Mouse (Mus musculus): ENCODE measurements at regions not wholly inside any gene's neighbourhood (a gene's known extent, or its start where the extent isn't known, plus 50 kb on each side); places are given as distances from the start of the nearest gene placed in this dataset.

DNA sequence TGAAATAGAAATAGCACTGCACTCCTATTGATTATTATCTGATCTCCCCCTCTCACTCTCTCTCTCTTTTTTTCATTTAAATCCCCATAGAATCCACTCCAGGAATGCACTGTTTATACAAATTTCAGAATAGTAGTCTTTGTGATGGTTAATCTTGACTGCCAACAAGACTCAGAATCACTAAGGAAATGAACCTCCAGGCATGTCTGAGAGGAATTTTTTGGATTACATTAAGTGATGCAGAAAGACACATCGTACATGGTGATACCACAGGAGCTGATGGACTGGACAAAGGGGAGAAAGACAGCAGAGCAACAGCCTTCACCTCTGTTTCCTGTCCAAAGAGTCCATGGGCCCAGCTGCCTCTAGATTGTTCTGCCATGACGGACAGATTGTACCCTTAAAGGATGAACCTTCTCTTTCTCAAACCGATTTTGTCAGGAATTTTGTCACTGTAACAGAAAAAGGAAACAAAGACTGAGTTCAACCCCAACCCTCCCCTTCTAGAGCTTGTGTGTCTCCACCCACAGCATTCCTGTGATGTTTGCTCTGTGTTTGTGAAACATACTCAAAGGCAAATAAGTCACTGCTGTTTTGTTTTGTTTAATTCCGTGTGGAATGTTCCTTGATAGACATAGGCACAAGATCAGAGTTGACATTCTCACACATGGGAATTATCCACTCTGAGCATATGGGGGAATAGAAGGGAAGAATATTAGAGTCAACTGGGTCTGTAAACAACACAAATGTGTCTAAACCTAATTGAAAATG, 59.1 kb upstream of the Gm34302 start:
- DNase-seq: no peak

DNA sequence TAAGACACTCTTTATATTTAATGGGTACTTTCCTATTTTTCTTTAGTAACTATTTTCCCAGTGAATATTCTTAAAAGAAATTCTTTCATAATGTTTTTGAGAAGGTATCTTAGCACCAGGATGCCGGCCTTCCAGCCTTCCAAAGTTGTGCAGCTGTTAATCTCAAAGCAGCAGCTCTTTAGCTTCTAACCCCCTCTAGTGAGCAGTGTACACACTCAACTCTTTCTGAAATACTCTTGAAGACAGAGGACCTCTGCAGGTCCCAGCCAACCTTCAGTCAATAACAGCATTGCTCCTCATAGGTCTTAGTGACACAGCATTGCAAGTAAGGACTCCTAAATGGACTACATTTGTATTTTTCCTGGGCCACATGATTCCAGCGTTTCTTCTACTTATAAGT, 55.2 kb upstream of the Gm34302 start:
- DNase-seq: no peak

DNA sequence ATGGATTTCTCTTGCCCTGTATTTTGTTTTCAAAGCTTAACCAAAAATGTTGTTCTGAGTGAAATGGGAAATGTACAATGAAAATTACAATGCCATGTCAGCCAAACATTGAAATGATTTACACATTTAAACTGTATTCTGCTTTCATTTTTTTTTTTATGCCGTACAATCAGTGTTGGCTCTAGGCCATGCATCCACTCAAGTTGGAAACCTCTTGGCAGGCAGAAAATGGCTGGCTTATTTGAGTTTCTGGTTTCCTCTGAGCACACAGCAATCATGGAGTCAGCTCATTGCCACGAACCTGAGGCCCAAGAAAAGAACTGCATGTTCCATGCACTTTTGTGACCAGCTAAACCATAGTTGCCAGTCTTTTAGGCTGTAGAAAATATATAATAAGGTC, 50.5 kb upstream of the Gm34302 start:
- DNase-seq: no peak
